Mouse (Mus musculus) T-cell, adult 66 days (primary cell): ENCODE data around the gene Gm42421. TPM values are rescaled to one million over a fixed set of nuclear protein-coding genes. Genes with fewer than 3 reads are reported as not detected.

Experiments used
- total RNA-seq, 2 experiments: library from RNA; stranded (reverse); gene quantifications; 3 replicates in 1 of 2; 4 replicates in 1 of 2; pipeline ENCODE4 v1.2.4; 2023

The Gm42421 gene
- 1 to 10 TPM; 1.1 to 1.2 TPM for total RNA-seq

DNA sequence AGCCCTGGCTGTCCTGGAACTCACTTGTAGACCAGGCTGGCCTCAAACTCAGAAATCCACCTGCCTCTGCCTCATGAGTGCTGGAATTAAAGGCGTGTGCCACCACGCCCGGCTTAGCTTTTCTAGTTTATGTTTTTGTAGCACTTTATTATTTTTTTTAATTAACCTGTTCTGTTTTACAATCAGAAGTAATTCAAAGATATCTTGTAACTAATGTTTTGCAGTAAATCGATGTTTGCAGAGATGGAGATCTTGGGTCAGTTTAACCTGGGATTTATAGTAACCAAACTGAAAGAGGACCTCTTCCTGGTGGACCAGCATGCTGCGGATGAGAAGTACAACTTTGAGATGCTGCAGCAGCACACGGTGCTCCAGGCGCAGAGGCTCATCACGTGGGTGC is at the start of gene Gm42421:
Gm42421 (plus strand) TSS at position 301 of the 400 bp plus-strand sequence.

DNA sequence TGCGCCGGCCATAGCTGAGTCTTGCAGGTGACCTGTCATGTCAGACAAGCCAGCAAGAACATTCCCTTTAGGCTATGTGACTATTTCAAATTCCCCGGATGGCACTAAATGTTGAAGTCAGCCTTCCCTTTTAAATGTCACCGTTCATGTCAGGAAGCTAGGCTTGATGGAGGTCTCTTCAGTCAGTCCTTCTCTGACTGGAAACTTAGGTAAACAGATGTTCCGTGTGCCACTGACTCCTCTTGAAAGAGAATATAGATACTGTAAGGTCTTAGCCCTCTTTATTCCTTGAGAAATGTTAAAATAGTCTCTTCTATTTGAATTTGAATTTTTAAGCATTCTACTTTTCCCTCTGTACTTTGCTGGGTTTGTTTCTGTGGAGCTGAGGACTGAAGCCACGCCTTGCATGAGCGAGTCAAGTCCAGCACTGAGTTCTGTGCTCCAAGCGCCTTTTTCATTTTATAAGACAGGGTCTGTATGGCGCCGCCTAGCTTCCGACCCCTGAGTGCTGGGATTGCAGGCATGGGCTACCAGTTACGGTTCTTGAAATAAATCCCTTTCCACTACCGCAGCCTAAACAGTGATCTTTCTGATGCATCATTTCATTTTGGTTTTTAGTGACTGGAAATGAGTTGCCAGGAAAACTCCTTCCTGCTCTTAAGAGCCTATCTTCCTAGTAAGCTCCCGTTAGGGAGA is 30.2 kb upstream of the Gm42421 start, which contains the start of gene Ankrd61:
Ankrd61 (minus strand) TSS at position 51 of the 696 bp plus-strand sequence.

DNA sequence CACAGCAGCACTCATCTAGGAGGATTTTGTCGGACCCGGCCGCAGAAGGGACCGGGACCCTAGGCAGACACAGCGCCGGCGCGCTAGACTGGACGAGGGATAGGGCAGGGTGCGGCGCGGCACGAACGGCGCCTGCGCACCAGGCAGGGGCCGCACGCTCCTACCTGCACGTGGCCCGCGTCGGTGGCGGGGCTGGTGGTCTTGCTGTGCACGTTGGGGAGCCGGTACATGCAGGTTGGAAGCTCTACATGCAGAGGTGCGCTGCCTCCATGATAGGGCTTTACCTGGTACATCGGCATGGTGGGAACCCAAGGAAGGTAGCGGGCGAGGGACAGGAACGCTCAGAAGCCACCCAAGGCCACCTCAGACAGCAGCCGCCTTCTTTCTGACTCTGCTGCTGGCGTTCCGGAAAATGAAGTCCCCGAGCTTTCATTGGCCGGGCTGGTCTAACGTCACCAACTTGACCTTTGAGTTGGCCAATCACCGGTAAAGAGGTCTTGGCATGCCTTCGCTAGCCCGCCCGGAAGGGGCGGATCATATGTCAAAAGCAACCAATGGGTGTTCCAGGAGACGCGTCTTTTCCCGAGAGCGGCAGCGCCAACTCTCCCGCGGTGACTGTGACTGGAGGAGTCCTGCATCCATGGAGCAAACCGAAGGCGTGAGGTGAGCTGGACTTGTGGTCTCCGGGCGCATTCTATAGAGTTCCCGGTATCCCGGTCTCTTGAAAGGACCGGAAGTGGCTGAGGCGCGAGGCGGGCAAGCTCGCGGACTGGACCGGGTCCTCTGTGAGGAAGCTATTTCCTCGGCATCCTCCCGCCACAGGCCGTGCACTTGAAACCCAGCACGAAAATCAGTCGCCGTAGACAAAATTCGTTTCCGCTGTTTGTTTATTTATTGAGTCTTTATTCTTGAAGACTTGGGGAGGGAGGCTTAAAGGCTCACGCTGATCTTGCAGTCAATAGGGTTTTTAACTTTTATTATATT is 18.3 kb upstream of the Gm42421 start, which contains the start of the genes Aimp2 and Pms2:
Aimp2 (minus strand) TSS at position 431 of the 984 bp plus-strand sequence.
Pms2 (plus strand) TSS at position 548 of the 984 bp plus-strand sequence.

DNA sequence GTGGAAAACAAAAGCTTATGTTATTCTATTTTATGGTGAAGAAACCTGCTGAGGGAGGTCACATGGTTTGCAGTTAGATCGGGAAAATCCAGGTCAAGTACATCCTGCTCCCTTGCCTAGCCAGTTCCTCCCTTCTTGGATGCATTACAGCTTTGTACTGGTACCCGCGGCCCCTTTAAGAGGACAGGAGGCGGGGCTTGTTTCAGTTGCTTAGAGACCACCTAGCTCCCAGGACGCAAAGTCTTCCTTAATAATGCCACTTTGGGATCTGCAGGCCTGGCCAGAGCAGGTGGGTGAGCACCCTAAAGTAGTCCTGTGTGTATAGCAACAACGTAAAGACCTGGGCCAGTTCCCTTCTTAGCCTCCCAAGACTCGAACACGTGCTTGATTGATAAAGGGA is 4.9 kb downstream of the Gm42421 start, which contains the start of gene Rsph10b:
Rsph10b (plus strand) TSS at position 205 of the 400 bp plus-strand sequence.

Other genes starting within 250 kb of the Gm42421 start
- gene Usp42, start 195.9 kb upstream of the Gm42421 start, total RNA-seq = 10 to 100 TPM; 35.6 to 36.0 TPM
- gene Eif2ak1, start 110.4 kb upstream of the Gm42421 start, total RNA-seq = 10 to 100 TPM; 39.7 to 41.4 TPM
- gene Ankrd61, start 30.5 kb upstream of the Gm42421 start, total RNA-seq = under 1 TPM in 1 of 2 experiments, not detected in 1; 0.93 TPM
- gene Aimp2, start 18.3 kb upstream of the Gm42421 start, total RNA-seq = 10 to 100 TPM; 31.0 to 32.3 TPM
- gene Pms2, start 18.2 kb upstream of the Gm42421 start, total RNA-seq = 10 to 100 TPM; 34.1 to 41.9 TPM
- 1 to 10 TPM in 1 of 2 experiments, under 1 TPM in 1; 0.44 to 1.0 TPM for gene Rsph10b, start 4.9 kb downstream of the Gm42421 start, total RNA-seq
- gene Ccz1, start 86.7 kb downstream of the Gm42421 start, total RNA-seq = 10 to 100 TPM; 69.7 to 75.4 TPM
- gene Ocm, start 98.5 kb downstream of the Gm42421 start, total RNA-seq = not detected
- 10 to 100 TPM; 32.9 to 36.5 TPM for gene Lmtk2, start 172.3 kb downstream of the Gm42421 start, total RNA-seq